Mouse (Mus musculus): Measurements from ENCODE around the gene Stx6. TPM values are rescaled to one million over a fixed set of nuclear protein-coding genes. Genes with fewer than 3 reads are reported as not detected.

The Stx6 gene
- total and polyA plus RNA-seq, 3 experiments = 26.0 to 33.4 (median 31.8) TPM

DNA sequence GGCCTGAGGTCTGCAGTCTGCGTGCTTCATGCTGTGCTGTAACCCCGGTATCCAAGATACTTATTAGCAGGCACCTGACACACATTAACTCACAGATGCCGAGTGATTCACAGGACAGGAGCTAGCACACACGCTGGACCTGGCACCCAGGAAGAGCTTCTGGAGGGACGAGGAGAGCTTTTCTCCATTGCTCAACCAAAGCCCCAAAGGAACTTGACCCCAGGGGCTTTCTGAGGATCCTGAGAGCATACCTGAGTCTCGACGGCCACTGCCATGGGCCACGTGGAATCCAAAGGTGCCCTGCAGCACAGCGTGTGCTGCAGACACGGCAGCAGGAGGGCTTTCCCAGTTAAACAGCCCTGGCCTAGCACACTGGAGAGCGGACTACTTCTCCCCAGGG, 57.8 kb downstream of the Stx6 start:
- Histone ChIP-seq H3K27me3 (replicated peaks) (no peaks in the 10 kb centered on the region), H3K9ac (ENCODE audit: insufficient read depth, low read depth) (no peak overlapping the region), H3K9me3 (replicated peaks; ENCODE audit: low read length) (no peaks in the 10 kb centered on the region), H3K4me3 (replicated peaks in 1 of 3; ENCODE audit: low read depth in 2 of 3, low read length in 2 of 3, poor library complexity in 1 of 3) (no peak overlapping the region), H3K4me1 (ENCODE audit: control insufficient read depth in 1 of 2, insufficient read depth in 2 of 2) (peaks cover 2 to 3% of the 10 kb centered on the region in 2 experiments; a peak in 3 of 4 replicates), H3K27ac (ENCODE audit: insufficient read depth, low read depth) (no peak overlapping the region), H3K79me2 (replicated peaks; ENCODE audit: control insufficient read depth, extremely low read depth, insufficient read depth, poor library complexity, severe bottlenecking) (no peaks in the 10 kb centered on the region), H3K36me3 (replicated peaks in 1 of 2; ENCODE audit: control insufficient read depth in 1 of 2, insufficient read depth in 1 of 2, low read length in 1 of 2) (peaks cover 0 to 40% of the 10 kb centered on the region in 2 experiments), H3K4me2 (ENCODE audit: insufficient read depth, low read depth, poor library complexity, severe bottlenecking) (no peak overlapping the region)
- dilution Hi-C loops (cut with MboI; ENCODE audit: extremely low pct_ligation_motif_present, extremely low pct_unique_long_range_greater_than_20kb, low sequenced_read_pairs) = loop anchor here (25.0 kb wide), 1 partner anchor 179 kb away; no protein-coding TSS in a partner anchor
- no peak for DNase-seq (ENCODE audit: extremely low read depth)
- in situ Hi-C loops (cut with MboI; ENCODE audit: low pct_ligation_motif_present, low pct_unique_long_range_greater_than_20kb, low sequenced_read_pairs) = loop anchor here (25.0 kb wide), 1 partner anchor 929 kb away; no protein-coding TSS in a partner anchor
- no peak for TF ChIP-seq GABPA (IDR thresholded peaks at IDR 0.05; ENCODE audit: insufficient replicate concordance, low read depth, low read length)
- no peak for TF ChIP-seq IRF4 (IDR thresholded peaks at IDR 0.05; ENCODE audit: low read depth, low read length)
- TF ChIP-seq USF2 (conservative IDR thresholded peaks at IDR 0.05; ENCODE audit: low read depth, low read length) = no peak
- no peak for TF ChIP-seq CHD1 (IDR thresholded peaks at IDR 0.05; ENCODE audit: low read depth, low read length)
- TF ChIP-seq TCF12 (IDR thresholded peaks at IDR 0.05; ENCODE audit: low read depth, low read length) = no peak
- TF ChIP-seq TBP (conservative IDR thresholded peaks at IDR 0.05; ENCODE audit: low read depth, low read length) = no peak
- no peak for TF ChIP-seq E2F4 (IDR thresholded peaks at IDR 0.05; ENCODE audit: insufficient replicate concordance, low read depth, low read length)
- no peak for TF ChIP-seq SIN3A (IDR thresholded peaks at IDR 0.05; ENCODE audit: low read length)
- TF ChIP-seq JUN (IDR thresholded peaks at IDR 0.05; ENCODE audit: insufficient read depth, low read depth, low read length) = no peak
- no peak for TF ChIP-seq MXI1 (IDR thresholded peaks at IDR 0.05; ENCODE audit: low read depth, low read length)
- no peak for TF ChIP-seq KAT2A (IDR thresholded peaks at IDR 0.05; ENCODE audit: insufficient replicate concordance, low read length)
- TF ChIP-seq MAX (IDR thresholded peaks at IDR 0.05; ENCODE audit: low read length) = no peak
- TF ChIP-seq CTCF (conservative IDR thresholded peaks at IDR 0.05 in 1 of 2, IDR thresholded peaks at IDR 0.05 in 1 of 2; ENCODE audit: low read depth in 2 of 2, low read length in 2 of 2) = no peak
- no peak for TF ChIP-seq POLR2A (IDR thresholded peaks at IDR 0.05; ENCODE audit: low read depth, low read length)
- TF ChIP-seq NELFE (IDR thresholded peaks at IDR 0.05; ENCODE audit: low read depth, low read length) = no peak
- no peak for TF ChIP-seq SMC3 (IDR thresholded peaks at IDR 0.05; ENCODE audit: low read depth, low read length)

GRCm38 (mm10) chr1:155216844-155217243, 58.3 kb downstream of the Stx6 start:
- H3K27me3 ChIP-seq (replicated peaks) = no peaks in the 10 kb centered on the region
- no peak overlapping the region for H3K4me2 ChIP-seq (ENCODE audit: insufficient read depth, low read depth, poor library complexity, severe bottlenecking)
- no peak overlapping the region for H3K9ac ChIP-seq (ENCODE audit: insufficient read depth, low read depth)
- no peaks in the 10 kb centered on the region for H3K9me3 ChIP-seq (replicated peaks; ENCODE audit: low read length)
- H3K4me1 ChIP-seq (ENCODE audit: control insufficient read depth in 1 of 2, insufficient read depth in 2 of 2) = peaks cover 3 to 7% of the 10 kb centered on the region in 2 experiments; a peak in 3 of 4 replicates
- 0 out of 2 replicates have a peak, but pooled peaks have one; percentile 4 for TF ChIP-seq IRF4 (IDR thresholded peaks at IDR 0.05; ENCODE audit: low read depth, low read length)
- TF ChIP-seq SIN3A (IDR thresholded peaks at IDR 0.05; ENCODE audit: low read length) = no peak
- dilution Hi-C loops (cut with MboI; ENCODE audit: extremely low pct_ligation_motif_present, extremely low pct_unique_long_range_greater_than_20kb, low sequenced_read_pairs) = loop anchor here (25.0 kb wide), 1 partner anchor 180 kb away; no protein-coding TSS in a partner anchor
- no peak for DNase-seq (ENCODE audit: extremely low read depth)
- no peaks in the 10 kb centered on the region for H3K79me2 ChIP-seq (replicated peaks; ENCODE audit: control insufficient read depth, extremely low read depth, insufficient read depth, poor library complexity, severe bottlenecking)
- in situ Hi-C loops (cut with MboI; ENCODE audit: low pct_ligation_motif_present, low pct_unique_long_range_greater_than_20kb, low sequenced_read_pairs) = loop anchor here (25.0 kb wide), 1 partner anchor 930 kb away; no protein-coding TSS in a partner anchor
- H3K4me3 ChIP-seq (replicated peaks in 1 of 3; ENCODE audit: low read depth in 2 of 3, low read length in 2 of 3, poor library complexity in 1 of 3) = no peak overlapping the region
- no peak overlapping the region for H3K27ac ChIP-seq (ENCODE audit: insufficient read depth, low read depth)
- H3K36me3 ChIP-seq (replicated peaks in 1 of 2; ENCODE audit: control insufficient read depth in 1 of 2, insufficient read depth in 1 of 2, low read length in 1 of 2) = peaks cover 0 to 40% of the 10 kb centered on the region in 2 experiments
